Mouse (Mus musculus) urinary bladder, postnatal 25 days (tissue): ENCODE results near the gene Klf16.

Experiments used
- DNase-seq: peaks from one replicate; pipeline ENCODE4 v3.0.0; 2022; ENCODE audit warnings: low spot score

Klf16 gene

DNA sequence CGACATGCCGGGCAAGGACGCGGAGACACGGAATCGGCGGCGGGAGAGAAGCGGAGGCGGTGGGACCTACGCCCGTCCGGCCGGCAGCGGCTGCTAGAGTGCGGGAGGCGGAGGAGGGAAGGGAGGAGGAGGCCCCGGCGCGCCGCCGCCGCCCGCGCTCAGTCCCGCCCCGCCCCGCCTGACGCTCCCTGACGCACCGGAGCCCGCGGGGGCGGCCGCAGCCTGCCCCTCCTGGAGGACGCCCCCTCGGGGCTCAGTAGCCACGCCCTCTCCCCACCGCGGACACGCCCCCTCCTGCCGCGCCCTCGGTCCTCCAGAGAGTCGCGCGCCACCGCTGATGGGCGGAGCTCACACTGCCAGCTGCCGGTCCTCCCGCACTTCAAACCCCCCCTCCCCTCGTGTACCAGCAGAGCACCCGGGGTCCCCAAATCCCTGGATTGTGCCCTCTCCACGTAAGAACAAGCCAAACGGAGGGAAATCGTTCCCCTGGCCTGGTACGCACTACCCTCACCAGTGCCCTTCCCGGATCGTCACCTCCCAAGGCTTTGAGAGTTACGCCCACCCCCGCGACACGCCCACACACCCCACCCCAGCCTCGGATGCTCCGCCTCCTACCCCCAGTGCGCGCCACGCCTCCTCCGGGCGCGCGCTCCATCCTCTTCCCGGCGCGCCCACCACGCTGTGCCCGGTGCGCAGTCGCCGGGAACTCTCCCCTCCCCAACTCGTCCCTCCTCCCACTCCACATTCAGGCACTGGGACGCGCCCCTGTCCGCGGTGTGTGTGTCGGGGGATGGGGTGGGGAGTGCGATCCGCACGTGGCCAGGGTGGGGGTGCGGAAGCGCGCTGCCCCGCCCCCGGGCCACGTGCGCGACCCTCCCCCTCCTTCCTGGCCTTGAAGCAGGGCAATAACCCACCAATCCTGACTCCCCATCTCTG is at the start of gene Klf16:
TSS of gene Klf16 (minus strand) at position 127 of the 936 bp plus-strand sequence.
- DNase-seq: peak; percentile 99

- DNase-seq: no peak
Measured at GRCm38 (mm10) chr10:80625764-80626163, 48.6 kb upstream of the Klf16 start.

- DNase-seq: peak; percentile 39
Measured at GRCm38 (mm10) chr10:80623457-80624191, 46.5 kb upstream of the Klf16 start.

- peak; percentile 46 for DNase-seq
Measured at GRCm38 (mm10) chr10:80622661-80623456, 45.7 kb upstream of the Klf16 start, which contains the start of gene Csnk1g2. Gene Csnk1g2, plus strand, starts transcription at chr10:80622838.

DNA sequence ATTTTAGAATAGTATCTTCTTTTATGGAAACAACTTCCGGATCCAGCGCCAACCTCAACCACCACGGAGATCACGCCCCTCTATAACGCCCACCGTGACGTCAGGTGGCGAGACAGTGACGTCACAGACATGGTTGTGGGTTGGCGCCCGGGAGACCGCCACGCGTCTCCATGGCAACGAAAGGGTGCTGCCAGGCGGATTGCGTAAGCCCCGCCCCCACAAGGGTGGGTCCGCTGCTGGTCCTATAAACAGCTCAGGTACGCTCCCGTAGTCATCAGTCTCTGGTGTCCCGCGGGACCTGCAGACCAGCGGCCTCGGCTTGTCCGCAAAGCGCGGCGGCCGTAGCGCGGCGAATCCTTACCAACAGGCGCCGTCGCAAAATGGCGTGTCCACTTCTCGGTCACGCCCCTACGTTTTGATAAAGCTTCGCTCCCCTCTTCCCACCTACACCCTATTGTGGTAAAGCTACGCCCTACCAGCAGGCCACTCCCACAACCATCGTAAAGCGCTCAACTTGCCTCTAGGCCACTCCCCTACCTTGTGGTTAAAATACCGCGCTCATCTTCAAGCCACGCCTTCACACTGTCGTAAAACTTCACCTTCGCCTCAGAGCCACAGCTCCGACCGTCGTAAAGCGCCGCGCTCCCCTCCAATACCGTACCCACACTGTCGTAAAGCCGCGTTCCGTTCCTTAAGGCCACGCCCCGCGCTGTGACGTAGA is 45.0 kb upstream of the Klf16 start:
- DNase-seq: peak; percentile 100

DNA sequence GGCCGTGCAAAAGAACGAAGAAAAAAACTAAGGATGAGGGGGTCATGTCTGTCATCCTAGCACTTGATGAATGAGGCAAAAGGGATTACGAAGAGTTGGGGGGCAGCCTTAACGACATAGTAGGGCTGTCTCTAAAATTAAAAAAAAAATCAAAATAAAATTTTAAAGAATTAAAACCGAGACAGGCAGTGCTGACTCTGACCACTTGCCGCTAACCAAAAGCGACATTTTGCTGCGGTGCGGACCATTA is 44.5 kb upstream of the Klf16 start:
- DNase-seq: no peak

DNA sequence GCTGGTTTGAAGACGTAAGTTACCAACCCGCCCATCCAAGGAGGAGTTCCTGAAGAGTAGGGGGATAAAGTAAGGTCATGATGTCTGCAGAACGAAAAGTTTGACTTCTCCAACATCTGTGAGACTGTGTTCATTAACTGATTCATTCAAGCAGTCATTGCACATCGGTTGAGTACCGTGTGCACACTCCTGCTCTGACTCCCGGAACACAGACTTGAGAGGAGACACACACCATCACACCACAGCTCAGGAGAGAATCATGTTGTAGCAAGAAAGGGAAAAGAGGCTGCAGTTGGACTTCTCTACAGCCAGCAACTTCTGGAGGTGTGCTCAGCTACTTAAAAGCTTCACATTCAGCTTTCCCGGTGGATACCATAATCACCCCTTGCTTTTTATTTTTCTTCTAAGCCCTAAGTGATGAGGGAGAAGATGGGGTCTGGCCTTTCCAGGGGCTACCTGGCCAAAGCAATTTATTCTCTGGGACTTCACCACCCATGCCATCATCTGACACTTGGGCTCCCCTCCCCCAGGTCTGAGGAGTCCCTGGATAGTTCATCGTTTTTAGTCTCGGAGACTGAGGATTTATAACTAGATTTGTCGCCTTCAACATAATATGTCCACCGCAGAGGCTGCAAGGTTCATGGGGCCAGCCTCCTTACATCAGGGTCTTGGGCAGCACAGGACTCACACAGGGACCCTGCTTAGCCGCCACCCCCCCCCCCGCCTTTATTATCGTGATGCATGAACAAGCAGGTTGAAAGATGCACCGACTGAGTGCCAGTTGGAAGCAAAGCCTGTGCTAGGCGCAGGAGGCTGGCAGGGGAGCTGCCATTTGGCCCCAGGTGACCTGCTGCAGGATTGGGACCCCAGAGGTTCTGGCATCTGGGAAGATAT is 43.9 kb upstream of the Klf16 start:
- DNase-seq: no peak

DNA sequence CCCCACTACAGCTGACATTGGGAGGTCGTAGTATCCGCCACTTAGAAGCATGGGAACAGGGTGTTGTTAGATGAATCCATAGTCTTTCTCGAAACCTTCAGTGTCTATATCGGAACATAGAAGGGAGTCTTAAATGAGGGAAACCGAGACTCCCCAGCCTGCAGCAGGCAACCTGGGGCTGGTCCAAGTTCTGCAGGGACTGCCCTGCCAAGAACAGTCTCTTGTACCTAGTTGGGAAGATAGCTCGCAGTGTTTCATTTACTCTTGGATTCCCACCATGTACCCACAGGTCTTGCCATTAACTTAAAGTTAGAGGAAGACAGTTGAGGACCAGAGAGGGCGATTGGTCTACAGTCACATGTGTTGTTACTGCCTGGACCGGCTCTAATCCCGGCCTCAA is 43.2 kb upstream of the Klf16 start:
- no peak for DNase-seq

DNA sequence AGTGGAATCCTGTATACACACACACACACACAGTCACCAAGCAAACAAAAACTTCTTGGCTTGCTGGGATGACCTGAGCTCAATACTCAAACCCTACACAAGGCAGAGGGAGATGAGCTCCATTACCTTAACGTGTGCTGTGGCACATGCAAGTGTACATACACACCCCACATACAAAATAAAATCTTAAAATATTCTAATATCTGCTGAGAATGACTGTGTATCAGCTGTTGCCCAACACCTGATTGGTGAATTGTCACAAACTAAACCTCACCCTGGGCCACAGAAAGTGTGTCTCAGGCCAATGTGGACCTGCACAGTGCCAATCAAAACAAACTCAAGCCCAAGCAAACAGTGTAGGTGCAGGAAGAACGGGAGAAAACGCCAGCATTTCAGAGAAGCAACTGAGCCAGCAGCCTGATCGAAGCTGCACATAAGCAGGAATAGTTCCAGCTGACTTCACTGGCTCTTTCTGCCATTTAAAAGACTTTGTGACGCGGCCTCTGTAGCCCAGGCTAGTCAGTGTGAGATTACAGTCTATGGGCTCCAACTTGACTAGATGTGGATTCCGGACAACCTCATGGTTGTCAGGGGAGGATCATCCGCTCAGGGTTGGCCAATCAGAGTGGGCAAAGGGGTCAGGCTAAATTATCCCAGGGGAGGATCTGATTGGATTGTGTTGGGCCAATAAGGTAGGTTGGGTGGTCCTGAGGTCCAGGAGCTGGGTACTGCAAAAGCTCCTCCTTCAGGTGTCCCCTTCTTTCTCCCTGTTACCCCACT is 42.5 kb upstream of the Klf16 start:
- DNase-seq: no peak

DNA sequence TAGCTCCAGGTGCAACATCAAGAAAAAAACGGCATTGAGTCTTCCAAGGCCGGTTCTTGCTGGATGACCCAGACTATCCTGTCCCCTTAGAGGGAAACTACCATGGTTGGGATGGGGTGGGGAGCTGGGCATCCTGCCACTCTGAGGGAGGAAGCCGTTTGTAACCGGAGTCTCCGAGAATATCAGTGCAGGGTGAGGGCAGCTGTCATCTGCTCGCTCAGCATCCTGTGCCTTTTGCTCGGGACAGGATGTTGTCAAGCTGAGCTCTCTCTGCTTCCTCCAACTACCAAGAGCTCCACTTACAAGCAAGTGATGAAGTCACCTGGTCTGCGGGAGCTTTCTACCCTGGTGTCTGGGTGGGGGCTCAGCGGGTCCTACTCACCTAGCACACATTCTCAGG is 41.1 kb upstream of the Klf16 start:
- DNase-seq: no peak

DNA sequence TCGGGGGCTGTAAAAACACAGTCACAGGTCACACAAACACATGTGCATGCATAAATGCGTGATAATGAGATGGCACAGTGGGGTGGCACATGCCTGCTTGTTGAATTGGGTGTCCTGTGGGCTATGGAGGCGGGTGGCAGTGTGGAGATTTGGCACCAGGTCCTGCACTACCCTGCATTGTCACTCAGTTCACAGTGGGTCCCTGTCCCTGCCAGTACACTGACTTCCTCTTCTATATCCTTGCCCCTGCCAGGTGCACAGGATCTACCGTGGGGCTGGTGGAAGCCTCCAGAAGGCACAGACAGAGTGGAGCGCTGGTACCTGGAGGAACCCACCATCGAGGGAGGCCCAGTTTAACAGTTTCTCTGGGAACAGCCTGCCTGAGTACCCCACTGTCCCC is 37.2 kb upstream of the Klf16 start:
- DNase-seq: no peak

GRCm38 (mm10) chr10:80613821-80614220 is 36.7 kb upstream of the Klf16 start:
- no peak for DNase-seq

- DNase-seq: no peak
Measured at GRCm38 (mm10) chr10:80611905-80612304, 34.8 kb upstream of the Klf16 start.

DNA sequence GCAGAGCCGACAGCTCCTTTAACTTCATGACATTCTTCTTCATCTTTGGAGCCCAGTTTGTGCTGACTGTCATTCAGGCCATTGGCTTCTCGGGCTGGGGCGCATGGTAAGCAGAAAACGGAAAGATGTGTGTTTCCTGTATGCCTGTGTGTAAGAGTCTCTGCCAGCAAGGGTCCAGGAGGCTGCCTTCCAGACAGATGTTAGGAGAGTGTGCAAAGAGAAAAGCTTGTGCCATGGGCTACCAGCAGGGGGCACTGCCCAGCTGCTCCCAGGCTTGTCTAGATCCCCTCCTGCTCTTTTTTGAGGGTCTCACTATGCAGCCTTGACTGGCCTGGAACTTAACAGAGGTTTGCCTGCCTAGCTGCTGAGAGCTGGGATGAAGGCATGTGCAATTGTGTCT is 33.9 kb upstream of the Klf16 start:
- peak; percentile 30 for DNase-seq

GRCm38 (mm10) chr10:80610116-80610785 is 33.1 kb upstream of the Klf16 start:
- no peak for DNase-seq

- DNase-seq: no peak
Measured at GRCm38 (mm10) chr10:80609269-80609924, 32.3 kb upstream of the Klf16 start.

DNA sequence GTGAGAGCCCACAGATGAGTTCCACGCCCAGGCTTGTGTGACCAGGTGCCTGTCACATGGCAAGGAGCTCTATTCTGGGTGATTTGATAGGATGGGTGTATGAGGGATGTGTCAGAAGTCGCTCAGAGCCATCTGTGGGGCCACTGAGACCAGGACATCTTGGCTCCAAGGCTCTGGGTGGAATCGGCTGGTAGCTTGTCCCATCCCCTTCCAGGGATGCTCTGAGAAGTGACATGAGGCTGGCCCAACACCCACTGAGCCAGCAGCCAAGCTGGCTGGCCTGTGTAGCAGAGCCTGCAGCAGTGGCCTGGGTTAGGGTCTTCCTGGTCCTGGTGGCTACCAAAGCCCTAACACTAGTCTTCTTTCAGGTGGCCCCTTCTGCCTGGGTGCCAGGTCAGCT is 31.3 kb upstream of the Klf16 start:
- no peak for DNase-seq

DNA sequence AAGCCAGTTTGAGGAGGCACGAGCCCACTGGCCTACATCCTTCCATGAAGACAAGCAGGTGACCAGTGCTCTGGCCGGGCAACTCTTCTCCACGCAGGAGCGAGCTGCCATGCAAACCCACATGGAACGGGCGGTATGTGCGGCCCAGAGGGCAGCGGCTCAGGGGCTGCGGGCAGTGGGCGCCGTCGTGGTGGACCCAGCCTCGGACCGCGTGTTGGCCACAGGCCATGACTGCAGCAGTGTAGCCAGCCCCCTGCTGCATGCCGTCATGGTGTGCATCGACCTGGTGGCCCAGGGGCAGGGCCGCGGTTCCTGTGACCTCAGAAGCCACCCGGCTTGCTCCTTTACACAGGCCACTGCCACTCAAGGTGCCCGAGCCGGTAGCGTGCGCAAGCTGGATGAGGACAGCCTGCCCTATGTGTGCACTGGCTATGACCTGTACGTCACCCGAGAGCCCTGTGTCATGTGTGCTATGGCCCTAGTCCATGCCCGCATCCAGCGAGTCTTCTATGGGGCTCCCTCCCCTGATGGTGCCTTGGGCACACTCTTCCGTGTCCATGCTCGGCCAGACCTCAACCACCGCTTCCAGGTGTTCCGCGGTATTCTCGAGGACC is 29.7 kb upstream of the Klf16 start:
- no peak for DNase-seq

DNA sequence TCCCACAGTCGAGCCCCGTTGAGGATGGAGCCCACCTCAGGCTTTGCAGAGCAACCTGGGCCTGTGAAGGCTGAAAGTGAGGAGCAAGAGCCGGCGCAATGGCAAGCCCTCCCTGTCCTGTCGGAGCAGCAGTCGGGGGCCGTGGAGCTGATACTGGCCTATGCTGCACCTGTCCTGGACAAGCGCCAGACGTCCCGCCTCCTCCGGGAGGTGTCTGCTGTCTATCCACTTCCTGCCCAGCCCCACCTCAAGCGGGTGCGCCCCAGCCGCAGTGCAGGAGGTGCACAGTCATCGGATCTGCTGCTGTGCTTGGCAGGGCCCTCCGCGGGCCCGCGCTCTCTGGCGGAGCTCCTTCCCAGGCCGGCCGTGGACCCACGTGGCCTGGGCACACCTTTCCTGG is 29.2 kb upstream of the Klf16 start:
- DNase-seq: no peak
